Mouse (Mus musculus) heart, embryonic 14.5 days (tissue): Measurements from ENCODE around the gene Notch3. TPM values are rescaled to one million over a fixed set of nuclear protein-coding genes. Genes with fewer than 3 reads are reported as not detected.
"Not testable (repeated sequence)": the region's sequence is repeated elsewhere in the genome, so short reads cannot be mapped to it uniquely, and the experiment has no call there.

Experiments
- ATAC-seq: fragments of 200-750 bp; cut with Nextera tagmentation; 2 replicates; pipeline ENCODE4 v1.8.0; 2017; ENCODE audit warnings: low read depth, moderate TSS enrichment; ENCODE audit not compliant: insufficient number of reproducible peaks, insufficient read depth, low FRiP score
- H3K27ac ChIP-seq, 2 experiments: fragments of 200-500 bp in 1 of 2; fragments of 300-500 bp in 1 of 2; sonication (generic) in 1 of 2; replicated peaks in 1 of 2; 2 replicates each; pipeline ENCODE4 v1.5.1; 2012 to 2014; ENCODE audit warnings: low read depth in 2 of 2, low read length in 2 of 2, control low read depth in 1 of 2, mild to moderate bottlenecking in 1 of 2, mixed read lengths in 1 of 2; ENCODE audit not compliant: control insufficient read depth in 1 of 2, insufficient read depth in 1 of 2
- H3K27me3 ChIP-seq: fragments of 300-500 bp; sonication (generic); 2 replicates; pipeline ENCODE4 v1.6.1; 2014; ENCODE audit warnings: mild to moderate bottlenecking, low read length, control low read depth; ENCODE audit not compliant: control insufficient read depth, insufficient read depth
- H3K36me3 ChIP-seq: fragments of 300-500 bp; sonication (generic); 2 replicates; pipeline ENCODE4 v1.6.1; 2014; ENCODE audit warnings: mild to moderate bottlenecking, control low read depth, low read length, mixed read lengths; ENCODE audit not compliant: control insufficient read depth, insufficient read depth
- H3K4me1 ChIP-seq, 2 experiments: fragments of 200-500 bp in 1 of 2; fragments of 300-500 bp in 1 of 2; sonication (generic) in 1 of 2; 2 replicates each; pipeline ENCODE4 v1.6.1; 2012 to 2014; ENCODE audit warnings: low read length in 2 of 2, control low read depth in 1 of 2, mixed read lengths in 1 of 2; ENCODE audit not compliant: control insufficient read depth in 2 of 2, insufficient read depth in 2 of 2
- H3K4me2 ChIP-seq: fragments of 300-500 bp; sonication (generic); 2 replicates; pipeline ENCODE4 v1.6.1; 2014; ENCODE audit warnings: mild to moderate bottlenecking, low read length
- H3K4me3 ChIP-seq, 2 experiments: fragments of 200-500 bp in 1 of 2; fragments of 300-500 bp in 1 of 2; sonication (generic) in 1 of 2; 2 replicates each; pipeline ENCODE4 v1.5.1; 2012 to 2014; ENCODE audit warnings: low read length in 2 of 2, mild to moderate bottlenecking in 2 of 2, control low read depth in 1 of 2, low read depth in 1 of 2, moderate library complexity in 1 of 2; ENCODE audit not compliant: control insufficient read depth in 1 of 2, insufficient read depth in 1 of 2
- H3K9ac ChIP-seq: fragments of 300-500 bp; sonication (generic); 2 replicates; pipeline ENCODE4 v1.6.1; 2014; ENCODE audit warnings: mild to moderate bottlenecking, low read length
- H3K9me3 ChIP-seq: fragments of 300-500 bp; sonication (generic); 2 replicates; pipeline ENCODE4 v1.6.1; 2016; ENCODE audit warnings: low read length, control low read depth; ENCODE audit not compliant: control insufficient read depth
- WGBS: fragments of 180-500 bp; shearing (Covaris S2); extraction: QIAGEN DNeasy Blood & Tissue Kit; methylation state at CpG from one replicate; pipeline ENCODE4 v1.1.7; 2014; 5-methylcytosine and 5-hydroxymethylcytosine counted together
- polyA plus RNA-seq: library from polyadenylated mRNA; unstranded; fragments of >200 nt; fragmentation: Nextera tagmentation; extraction: Ambion mirVana; gene quantifications from 2 replicates; pipeline ENCODE4 v1.2.1, GENCODE M21; 2014

Gene Notch3
- 5.1 and 6.6 TPM in 2 replicates for polyA plus RNA-seq

DNA sequence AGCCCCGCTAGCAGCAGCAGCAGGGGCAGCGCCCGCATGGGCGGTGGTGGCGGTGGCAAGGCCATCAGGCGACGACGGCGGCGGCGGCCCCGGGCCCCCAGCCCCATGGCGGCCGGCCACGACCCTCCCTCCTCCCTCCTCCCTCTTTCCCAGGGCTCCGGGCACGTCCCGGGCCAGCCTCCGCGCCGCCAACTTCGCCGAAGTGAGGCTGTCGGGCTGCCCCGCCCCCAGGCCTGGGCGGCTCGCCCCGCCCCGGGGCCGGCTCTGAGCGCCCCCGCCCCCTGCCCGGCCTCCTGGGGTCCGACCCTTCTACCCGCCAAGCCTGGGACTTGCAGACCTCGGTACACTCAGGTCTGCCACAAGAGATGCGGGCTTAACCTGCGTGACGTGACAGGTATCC lies at the start of gene Notch3:
Notch3 (minus strand) TSS at position 166 of the 400 bp plus-strand sequence.
- Histone ChIP-seq H3K9me3 (no peaks in the 10 kb centered on the region), H3K4me1 (peaks cover 4 to 34% of the 10 kb centered on the region in 2 experiments; a peak in 3 of 4 replicates), H3K27me3 (no peaks in the 10 kb centered on the region), H3K36me3 (no peaks in the 10 kb centered on the region), H3K9ac (peak within 1 kb of the TSS; percentile 79), H3K4me3 (peak within 1 kb of the TSS; percentile 68), H3K4me2 (peak within 1 kb of the TSS; percentile 95), H3K27ac (peak within 1 kb of the TSS in 1 of 2 experiments; percentile 75; a peak in 3 of 4 replicates)
- ATAC-seq = peak; percentile 78
- 1% methylated on average over 33 of the region's 39 CpGs for WGBS

DNA sequence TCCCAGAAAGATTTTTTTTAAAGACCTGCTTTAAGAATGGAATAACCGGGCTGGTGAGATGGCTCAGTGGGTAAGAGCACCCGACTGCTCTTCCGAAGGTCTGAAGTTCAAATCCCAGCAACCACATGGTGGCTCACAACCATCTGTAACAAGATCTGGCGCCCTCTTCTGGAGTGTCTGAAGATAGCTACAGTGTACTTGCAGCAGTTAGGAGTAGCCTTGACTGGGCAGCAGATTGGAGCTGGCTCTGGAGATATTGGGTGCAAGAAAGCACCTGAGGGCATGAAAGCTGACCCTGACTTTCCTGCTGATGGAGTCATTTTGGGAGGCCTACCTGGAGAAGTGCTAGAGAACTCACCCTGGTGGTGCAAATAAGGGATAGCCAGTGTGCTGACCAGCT lies 48.9 kb upstream of the Notch3 start:
- ATAC-seq, H3K4me1 ChIP-seq, H3K4me3 ChIP-seq, H3K27me3 ChIP-seq, H3K9ac ChIP-seq, H3K4me2 ChIP-seq, H3K9me3 ChIP-seq, H3K27ac ChIP-seq: not testable (repeated sequence)
- WGBS = 69% methylated on average over 4 of the region's 4 CpGs
- peaks cover 96% of the 10 kb centered on the region for H3K36me3 ChIP-seq

DNA sequence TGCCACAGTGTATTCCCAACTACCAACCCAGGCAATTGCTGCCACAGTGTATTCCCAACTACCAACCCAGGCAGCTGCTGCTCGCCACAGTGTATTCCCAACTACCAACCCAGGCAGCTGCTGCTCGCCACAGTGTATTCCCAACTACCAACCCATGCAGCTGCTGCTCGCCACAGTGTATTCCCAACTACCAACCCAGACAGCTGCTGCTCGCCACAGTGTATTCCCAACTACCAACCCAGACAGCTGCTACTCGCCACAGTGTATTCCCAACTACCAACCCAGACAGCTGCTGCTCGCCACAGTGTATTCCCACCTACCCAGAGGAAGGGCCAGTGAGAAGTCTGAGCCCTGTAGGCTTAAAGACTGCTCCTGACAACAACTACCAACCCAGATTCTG lies 44.9 kb upstream of the Notch3 start:
- not testable (repeated sequence) for H3K4me2 ChIP-seq, H3K4me3 ChIP-seq, H3K9ac ChIP-seq, ATAC-seq, H3K27me3 ChIP-seq, H3K9me3 ChIP-seq, H3K27ac ChIP-seq
- peaks cover 82% of the 10 kb centered on the region for H3K36me3 ChIP-seq
- H3K4me1 ChIP-seq = peaks cover 5 to 30% of the 10 kb centered on the region in 2 experiments
- 88% methylated on average over 6 of the region's 6 CpGs for WGBS

- Histone ChIP-seq H3K36me3 (peaks cover 83% of the 10 kb centered on the region), H3K27ac (peak overlapping the region in 1 of 2 experiments; percentile 38; a peak in 1 of 4 replicates)
- no peak; the same call in 1 of the 2 replicates for ATAC-seq
Observed at GRCm38 (mm10) chr17:32209752-32210151, 43.1 kb upstream of the Notch3 start.

DNA sequence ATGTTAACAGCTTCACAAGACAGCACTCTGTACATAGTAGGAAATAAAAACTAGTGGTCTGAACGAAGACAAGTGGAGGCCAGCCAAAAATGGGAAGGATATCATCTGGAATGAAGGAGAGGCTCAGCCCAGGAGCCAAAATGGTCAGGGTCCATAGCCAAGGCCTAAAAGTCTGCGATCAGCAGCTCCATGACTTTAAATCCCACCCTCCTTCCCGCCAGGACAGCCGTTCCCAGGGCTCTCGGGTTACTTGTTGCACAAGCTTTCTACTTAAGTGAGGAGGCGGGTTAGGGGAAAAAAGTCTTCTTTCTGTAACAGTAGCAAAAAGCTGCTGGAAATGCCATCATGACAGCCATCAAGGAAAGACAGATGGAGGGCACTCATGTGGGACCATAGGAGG lies 42.5 kb upstream of the Notch3 start:
- Histone ChIP-seq H3K9me3 (no peaks in the 10 kb centered on the region), H3K36me3 (peaks cover 83% of the 10 kb centered on the region), H3K27ac (peak overlapping the region; percentile 38 to 56; a peak in 3 of 4 replicates), H3K9ac (peak overlapping the region; percentile 3; the same call in 1 of the 2 replicates), H3K4me2 (no peak overlapping the region), H3K27me3 (no peaks in the 10 kb centered on the region), H3K4me1 (peaks cover 5 to 30% of the 10 kb centered on the region in 2 experiments), H3K4me3 (no peak overlapping the region)
- ATAC-seq = no peak
- 63% methylated on average over 6 of the region's 6 CpGs for WGBS

More at GRCm38 (mm10) chr17:32209752-32210151, 43.1 kb upstream of the Notch3 start:
- Histone ChIP-seq H3K27me3 (no peaks in the 10 kb centered on the region), H3K4me2 (no peak overlapping the region), H3K9ac (no peak overlapping the region), H3K4me3 (no peak overlapping the region), H3K9me3 (no peaks in the 10 kb centered on the region), H3K4me1 (peaks cover 5 to 30% of the 10 kb centered on the region in 2 experiments)
- 54% methylated on average over 3 of the region's 3 CpGs for WGBS

GRCm38 (mm10) chr17:32207586-32208245 lies 41.1 kb upstream of the Notch3 start:
- peak overlapping the region; percentile 23; the same call in 1 of the 2 replicates for H3K4me2 ChIP-seq
- WGBS = 27% methylated on average over 5 of the region's 5 CpGs

DNA sequence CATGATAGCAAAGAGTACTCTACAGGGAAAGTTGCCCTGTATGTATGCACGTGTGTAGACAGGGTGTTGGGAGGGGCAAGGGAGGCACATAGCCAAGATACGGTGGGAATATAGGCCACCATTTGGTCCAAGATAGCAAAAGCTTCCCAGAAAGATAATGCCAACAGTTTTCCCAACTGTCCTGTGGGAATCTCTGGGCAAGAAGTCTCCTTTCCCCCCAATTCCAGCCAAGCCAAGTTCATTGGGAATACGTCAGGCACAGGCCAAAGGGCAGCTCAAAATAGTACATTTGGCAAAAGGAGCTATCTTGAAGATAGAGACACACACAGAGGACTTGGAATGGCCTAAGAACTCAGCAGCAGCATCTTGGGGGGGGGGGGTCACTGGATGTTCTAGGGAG lies 38.7 kb upstream of the Notch3 start:
- Histone ChIP-seq H3K36me3 (peaks cover 85% of the 10 kb centered on the region), H3K4me1 (peaks cover 5 to 30% of the 10 kb centered on the region in 2 experiments), H3K9me3 (no peaks in the 10 kb centered on the region), H3K9ac (no peak overlapping the region), H3K4me3 (no peak overlapping the region), H3K4me2 (no peak overlapping the region), H3K27me3 (no peaks in the 10 kb centered on the region), H3K27ac (no peak overlapping the region)
- 78% methylated on average over 3 of the region's 3 CpGs for WGBS
- no peak for ATAC-seq

More at GRCm38 (mm10) chr17:32207586-32208245, 41.1 kb upstream of the Notch3 start:
- H3K9ac ChIP-seq = peak overlapping the region; percentile 18; the same call in 1 of the 2 replicates
- peaks cover 5 to 30% of the 10 kb centered on the region in 2 experiments for H3K4me1 ChIP-seq
- H3K27me3 ChIP-seq = no peaks in the 10 kb centered on the region
- no peak overlapping the region for H3K4me3 ChIP-seq
- H3K27ac ChIP-seq = peak overlapping the region; percentile 78 to 88
- no peaks in the 10 kb centered on the region for H3K9me3 ChIP-seq
- peaks cover 83% of the 10 kb centered on the region for H3K36me3 ChIP-seq
- 0 out of 2 replicates have a peak, but pooled peaks have one; percentile 41 for ATAC-seq
